Mouse (Mus musculus) spleen, postnatal 4 days (tissue): ENCODE results near the gene Gm20671.
"Not testable (repeated sequence)": the region's sequence is repeated elsewhere in the genome, so short reads cannot be mapped to it uniquely, and the experiment has no call there.

ENCODE experiments used
- DNase-seq, 2 experiments: peaks; one replicate each; pipeline ENCODE4 v3.0.0; 2022; ENCODE audit warnings: low spot score in 2 of 2

The Gm20671 gene

DNA sequence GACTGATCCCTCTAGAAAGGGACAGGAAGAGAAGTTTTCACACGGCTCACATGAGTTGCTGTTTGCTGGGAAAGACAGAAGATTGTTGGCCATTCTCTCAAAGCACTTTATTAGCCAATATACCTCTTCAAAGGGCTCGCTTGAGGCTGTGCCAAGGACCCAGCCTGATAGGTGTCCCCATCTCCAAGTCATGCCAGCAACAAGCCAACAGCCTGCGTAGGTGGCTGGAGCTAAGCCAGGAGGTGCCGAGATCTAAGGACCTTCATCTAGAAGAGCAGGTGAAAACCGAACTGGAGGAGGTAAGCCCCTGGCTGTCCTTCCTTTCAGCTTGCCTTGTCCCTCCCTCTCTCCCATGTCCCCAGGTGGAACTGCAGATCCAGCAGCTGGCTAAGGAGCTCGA lies 91.1 kb downstream of the Gm20671 start:
- DNase-seq, result no peak

DNA sequence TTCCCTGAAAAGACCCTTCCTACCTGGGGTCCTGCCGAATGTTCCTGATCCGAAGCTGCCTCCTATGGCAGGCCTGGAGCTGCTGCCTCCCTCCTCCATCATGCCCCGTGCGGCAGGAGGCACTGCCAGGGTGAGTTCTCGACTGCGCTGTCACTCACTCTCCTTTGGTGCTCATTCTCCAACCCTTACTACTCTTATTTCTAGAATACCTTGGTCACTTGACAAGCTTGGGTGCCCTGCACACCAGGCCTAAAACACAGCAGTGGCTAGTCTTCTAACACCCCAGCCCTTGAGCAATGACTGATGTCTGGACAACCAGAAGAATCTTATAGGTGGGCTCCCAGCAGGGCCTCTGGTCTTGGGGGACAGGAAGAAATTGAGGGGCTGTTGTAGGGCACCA lies 93.0 kb downstream of the Gm20671 start:
- not testable (repeated sequence) for DNase-seq

DNA sequence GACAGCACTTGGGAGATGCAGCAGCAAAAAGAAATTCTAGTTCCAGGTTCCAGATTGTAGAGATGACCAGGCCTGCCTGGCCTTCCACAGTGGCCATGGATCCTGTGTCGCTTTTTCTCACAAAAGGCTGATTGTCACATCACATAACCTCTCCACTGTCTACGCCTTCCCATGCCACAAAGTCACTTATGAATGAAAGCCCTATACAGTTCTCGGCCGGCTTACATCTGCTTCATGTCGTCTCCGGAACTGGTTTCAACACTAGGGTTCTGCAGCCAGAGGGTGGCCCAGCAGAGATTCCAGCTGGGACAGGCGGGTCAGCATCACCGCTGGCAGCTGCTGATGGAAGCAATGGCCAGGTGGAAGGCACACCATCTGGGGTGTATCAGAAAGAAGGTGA lies 98.1 kb downstream of the Gm20671 start:
- DNase-seq, result no peak

GRCm38 (mm10) chr5:32728300-32728699 lies 98.6 kb downstream of the Gm20671 start:
- DNase-seq, result no peak

- peak; percentile 11 to 58 for DNase-seq
Observed at GRCm38 (mm10) chr5:32725397-32725796, 101.5 kb downstream of the Gm20671 start.

DNA sequence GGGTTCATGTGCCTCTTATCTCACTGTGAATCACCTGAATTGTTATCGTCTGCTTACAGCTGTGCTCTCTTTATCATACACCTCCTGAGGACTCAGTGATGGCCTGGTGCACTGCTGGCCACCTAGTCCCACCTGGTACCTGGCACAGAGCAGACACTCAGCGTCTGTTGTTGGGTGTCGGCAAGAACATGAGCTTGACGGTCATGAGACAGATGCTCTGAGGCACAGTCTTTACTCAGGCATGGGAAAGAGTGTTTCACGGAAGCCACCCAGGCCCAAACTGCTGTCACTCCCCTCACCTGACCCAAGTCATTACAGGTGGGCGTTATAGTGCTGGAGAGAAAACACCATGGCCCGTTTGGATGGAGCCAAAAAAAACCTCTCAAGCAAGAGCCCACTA lies 102.9 kb downstream of the Gm20671 start:
- no peak for DNase-seq

DNA sequence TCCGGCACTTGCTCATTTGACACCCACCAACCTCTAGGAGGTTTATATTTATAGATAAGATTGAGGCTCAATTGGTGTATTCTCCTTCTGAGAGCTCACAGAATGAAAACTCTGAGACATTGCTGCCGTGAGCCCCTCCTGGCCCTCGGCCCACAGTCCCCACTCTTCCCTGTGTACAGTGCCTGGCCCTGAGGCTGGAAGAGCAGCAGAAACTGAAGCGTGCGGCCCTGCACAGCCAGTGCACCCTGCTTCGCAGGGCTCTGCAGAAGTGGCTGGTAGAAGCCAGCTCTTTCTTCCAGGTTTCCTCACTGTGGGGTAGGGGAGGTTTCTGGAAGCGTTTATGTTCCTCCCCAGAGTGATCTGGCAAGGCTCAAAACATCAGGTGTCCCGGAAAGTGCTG lies 104.2 kb downstream of the Gm20671 start:
- DNase-seq, result not testable (repeated sequence)

- DNase-seq, result no peak
Observed at GRCm38 (mm10) chr5:32722263-32722662, 104.6 kb downstream of the Gm20671 start.

DNA sequence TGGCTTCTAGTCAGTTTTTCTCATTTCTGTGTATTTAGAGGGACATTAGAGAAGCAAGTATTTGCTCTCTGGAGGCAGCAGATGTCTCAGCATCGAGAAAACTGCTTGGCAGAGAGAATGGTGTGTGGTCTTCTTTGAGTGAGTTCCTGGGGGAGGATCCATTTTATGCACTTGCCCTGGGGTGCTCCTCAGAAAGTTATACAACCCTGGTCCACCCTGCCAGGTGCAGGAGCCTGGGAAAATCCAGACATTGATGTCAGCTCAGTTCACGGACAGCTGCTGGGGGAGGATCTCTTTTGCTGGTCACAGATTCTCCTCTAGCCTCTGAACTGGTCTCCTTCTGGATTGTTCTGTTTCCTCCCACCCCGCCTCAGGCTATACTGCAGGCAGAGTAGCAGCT lies 105.6 kb downstream of the Gm20671 start:
- DNase-seq, result no peak

DNA sequence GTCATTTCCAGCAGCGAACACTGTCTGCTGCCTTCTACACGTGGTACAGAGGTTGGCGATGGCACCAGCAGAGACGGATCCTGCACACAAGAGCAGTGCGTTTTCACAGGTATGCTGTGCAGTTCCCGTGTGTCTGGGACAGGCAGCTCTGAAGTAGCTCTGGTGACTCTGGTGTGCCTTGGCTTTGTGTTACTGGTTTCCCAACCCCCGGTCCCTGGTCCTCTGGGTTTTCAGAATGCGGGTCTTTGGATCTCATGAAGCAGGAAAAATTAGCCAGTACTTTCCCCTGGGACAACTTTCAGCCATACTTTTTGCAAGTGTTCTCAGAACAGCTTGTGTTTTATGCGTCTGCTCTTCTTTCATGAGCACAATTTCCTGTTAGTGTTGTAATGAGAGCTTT lies 106.5 kb downstream of the Gm20671 start:
- no peak for DNase-seq

GRCm38 (mm10) chr5:32718916-32719315 lies 108.0 kb downstream of the Gm20671 start:
- DNase-seq, result no peak

- no peak for DNase-seq
Observed at GRCm38 (mm10) chr5:32717726-32718125, 109.2 kb downstream of the Gm20671 start.

DNA sequence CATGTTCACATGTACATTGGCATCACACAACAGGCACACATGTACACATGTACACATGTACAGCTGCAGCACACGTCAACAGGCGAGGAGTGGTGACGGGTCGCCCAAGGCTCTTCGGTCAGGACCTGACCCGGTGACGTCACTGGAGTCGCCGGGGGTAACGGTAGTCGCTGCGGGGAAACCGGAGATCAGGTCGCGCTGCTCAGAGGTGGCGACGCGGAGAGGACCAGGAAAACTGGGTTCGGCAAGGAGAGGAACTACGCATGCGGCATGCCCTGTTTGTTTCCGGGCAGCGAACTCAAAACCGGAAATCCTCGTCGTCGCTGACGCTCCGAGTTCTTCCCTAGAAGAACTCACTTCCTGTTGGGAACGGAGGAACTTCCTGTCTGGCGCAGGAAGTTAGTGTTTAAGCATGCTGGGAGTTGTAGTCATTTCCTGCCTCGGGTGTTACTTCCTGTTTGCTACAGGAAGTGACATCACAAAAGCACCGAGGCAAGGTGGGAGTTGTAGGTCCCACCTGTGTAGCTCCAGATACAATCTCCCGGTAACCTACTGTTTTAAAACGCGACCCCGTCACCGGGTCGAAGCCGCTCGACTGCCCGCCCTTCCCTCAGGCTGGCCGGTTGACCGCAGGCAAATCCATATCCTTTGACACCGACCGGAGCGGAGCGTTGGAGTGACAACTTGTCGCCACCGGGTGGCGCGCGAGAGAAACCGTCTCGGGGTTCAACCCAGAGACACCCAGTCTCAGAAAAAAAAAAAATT lies 113.0 kb downstream of the Gm20671 start:
- peak; percentile 78 to 94 for DNase-seq

DNA sequence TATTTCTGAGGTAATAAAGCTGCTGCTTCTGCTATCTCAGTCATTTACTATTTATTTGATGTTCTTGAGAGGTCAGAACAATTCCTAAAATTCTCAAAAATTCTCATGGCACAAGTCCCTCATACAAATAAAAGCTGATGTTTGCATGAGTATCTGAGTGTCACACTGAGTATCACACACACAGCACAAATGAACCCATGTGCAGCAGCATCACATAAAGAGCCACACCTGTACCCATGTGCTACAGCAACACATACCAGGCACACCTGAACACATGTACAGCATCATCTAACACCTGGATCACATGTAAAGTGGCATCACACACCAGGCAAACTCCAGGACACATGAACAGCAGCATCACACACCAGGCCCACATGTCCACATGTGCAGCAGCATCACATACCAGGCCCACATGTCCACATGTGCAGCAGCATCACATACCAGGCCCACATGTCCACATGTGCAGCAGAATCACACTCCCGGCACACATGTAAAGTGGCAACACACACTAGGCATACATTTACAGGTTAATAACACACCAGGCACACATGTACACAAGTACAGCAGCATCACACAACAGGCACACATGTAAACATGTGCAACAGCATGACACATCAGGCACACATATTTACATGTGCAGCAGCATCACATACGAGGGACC lies 113.7 kb downstream of the Gm20671 start:
- DNase-seq, result no peak

- DNase-seq, result no peak
Observed at GRCm38 (mm10) chr5:32712221-32713041, 114.5 kb downstream of the Gm20671 start.

DNA sequence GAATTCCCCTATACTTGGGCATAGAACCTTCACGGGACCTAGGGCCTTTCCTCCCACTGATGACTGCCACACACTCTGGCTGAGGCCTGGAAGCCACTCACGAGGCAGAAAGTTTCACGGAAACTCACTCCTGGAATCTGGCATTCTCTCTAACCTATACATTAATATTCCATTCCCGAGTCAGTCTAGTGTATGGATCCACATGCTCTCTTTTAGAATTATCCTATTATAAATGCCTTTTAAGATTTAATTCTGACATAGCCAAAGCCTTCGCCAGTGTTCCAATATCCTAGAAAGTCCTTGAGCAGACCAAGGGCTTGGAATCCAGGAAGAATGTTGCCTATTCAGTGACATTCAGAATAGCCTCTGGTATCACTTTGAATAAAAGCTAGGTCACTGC lies 115.4 kb downstream of the Gm20671 start:
- DNase-seq, result no peak

DNA sequence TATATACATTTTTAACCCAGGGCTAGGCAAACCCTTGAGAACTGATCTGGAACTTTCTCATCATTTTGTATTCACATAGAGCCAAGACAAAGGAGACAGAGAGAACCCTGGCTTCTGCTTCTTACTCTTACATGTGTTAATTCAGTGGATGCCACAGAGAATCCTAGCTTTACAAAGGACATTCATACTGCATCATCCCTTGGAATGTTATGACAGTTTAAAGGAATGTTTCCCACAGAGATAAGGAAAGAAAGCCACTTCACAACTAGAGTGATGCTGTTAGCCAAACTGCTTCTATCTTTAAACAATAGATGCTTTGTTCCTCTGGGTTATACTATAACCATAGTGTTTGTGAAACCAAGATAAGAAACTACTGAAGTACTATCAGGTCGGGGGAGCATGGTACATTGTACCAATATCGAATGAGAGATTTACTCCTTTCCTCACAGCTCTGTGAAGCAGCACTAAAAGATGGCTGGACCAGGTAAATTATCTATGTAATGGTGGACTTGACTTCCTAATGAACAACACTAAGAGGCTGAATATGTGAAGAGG lies 120.6 kb downstream of the Gm20671 start:
- no peak for DNase-seq

DNA sequence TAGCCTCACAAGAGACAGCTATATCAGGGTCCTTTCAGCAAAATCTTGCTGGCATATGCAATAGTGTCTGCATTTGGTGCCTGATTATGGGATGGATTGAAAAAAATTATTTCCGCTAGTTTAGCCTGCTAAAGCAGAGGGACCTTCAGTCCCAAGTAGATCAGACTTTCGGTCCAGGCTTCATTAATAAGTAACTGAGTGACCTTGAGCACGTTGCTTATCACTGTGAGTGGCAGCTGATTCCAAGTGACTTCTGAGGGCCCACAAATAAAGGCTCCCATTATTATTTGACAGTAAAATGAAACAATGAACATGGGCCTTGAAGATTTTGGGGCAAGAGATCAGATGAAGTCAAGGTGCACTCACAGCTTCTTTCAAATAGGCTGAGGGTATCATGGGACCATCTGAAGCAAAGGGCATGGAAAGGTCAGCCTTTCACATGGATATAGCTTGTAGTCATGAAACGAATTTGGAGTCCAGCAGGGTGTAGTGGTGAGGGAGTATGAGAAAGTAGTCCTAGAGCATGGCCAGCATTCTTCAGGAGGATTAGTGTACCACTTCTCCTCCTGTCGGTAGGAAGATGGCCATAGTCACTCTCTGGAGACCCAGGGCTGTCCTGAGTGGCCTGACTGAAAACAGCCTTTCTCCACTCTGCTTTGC lies 129.6 kb downstream of the Gm20671 start:
- no peak for DNase-seq

- DNase-seq, result no peak
Observed at GRCm38 (mm10) chr5:32693411-32693810, 133.5 kb downstream of the Gm20671 start.
